Mouse (Mus musculus) liver, embryonic 14.5 days (tissue): ENCODE measurements around the gene Tor1aip2. TPM values are rescaled to one million over a fixed set of nuclear protein-coding genes. Genes with fewer than 3 reads are reported as not detected.
A peak's percentile ranks its signal among the peaks of the same experiment; 100 is the strongest.

Source experiments
- ATAC-seq: fragments of 200-750 bp; cut with Nextera tagmentation; 2 replicates; pipeline ENCODE4 v1.8.0; 2017; ENCODE audit warnings: moderate number of reproducible peaks, mild to moderate bottlenecking, moderate library complexity; ENCODE audit not compliant: insufficient read depth
- DNase-seq, 3 experiments: peaks; one replicate each; pipeline ENCODE4 v3.0.0-alpha.2; 2012 to 2013; ENCODE audit warnings: low read depth in 3 of 3, low spot score in 3 of 3
- H3K27ac ChIP-seq: fragments of 300-500 bp; sonication (generic); 2 replicates; pipeline ENCODE4 v1.5.1; 2014; ENCODE audit warnings: moderate library complexity, mild to moderate bottlenecking, control low read depth, inconsistent platforms
- H3K27me3 ChIP-seq: fragments of 300-500 bp; sonication (generic); 2 replicates; pipeline ENCODE4 v1.6.1; 2014; ENCODE audit warnings: mild to moderate bottlenecking, low read length, moderate library complexity; ENCODE audit not compliant: control insufficient read depth, insufficient read depth
- H3K36me3 ChIP-seq: fragments of 300-500 bp; sonication (generic); replicated peaks from 2 replicates; pipeline ENCODE4 v1.6.1; 2014; ENCODE audit warnings: low read depth; ENCODE audit not compliant: control insufficient read depth, insufficient read depth
- H3K4me1 ChIP-seq, 2 experiments: fragments of 200-500 bp in 1 of 2; fragments of 300-500 bp in 1 of 2; sonication (generic) in 1 of 2; replicated peaks; 2 replicates each; pipeline ENCODE4 v1.6.1; 2012 to 2014; ENCODE audit warnings: antibody characterized with exemption in 1 of 2, inconsistent platforms in 1 of 2, low read length in 1 of 2; ENCODE audit not compliant: control insufficient read depth in 2 of 2, insufficient read depth in 2 of 2
- H3K4me2 ChIP-seq: fragments of 300-500 bp; sonication (generic); 2 replicates; pipeline ENCODE4 v1.6.1; 2014; ENCODE audit warnings: low read depth, mild to moderate bottlenecking, control low read depth, moderate library complexity
- H3K4me3 ChIP-seq, 2 experiments: fragments of 200-500 bp in 1 of 2; fragments of 300-500 bp in 1 of 2; sonication (generic) in 1 of 2; 2 replicates each; pipeline ENCODE4 v1.5.1; 2012 to 2014; ENCODE audit warnings: low read depth in 2 of 2, low read length in 2 of 2, mild to moderate bottlenecking in 2 of 2, control low read depth in 1 of 2, inconsistent platforms in 1 of 2, moderate library complexity in 1 of 2; ENCODE audit not compliant: insufficient read depth in 1 of 2
- H3K9ac ChIP-seq: fragments of 300-500 bp; sonication (generic); replicated peaks from 2 replicates; pipeline ENCODE4 v1.6.1; 2014; ENCODE audit warnings: mild to moderate bottlenecking, control low read depth, moderate library complexity
- H3K9me3 ChIP-seq: fragments of 300-500 bp; sonication (generic); 2 replicates; pipeline ENCODE4 v1.6.1; 2016; ENCODE audit warnings: low read length, mixed read lengths; ENCODE audit not compliant: control insufficient read depth
- CTCF ChIP-seq: IDR thresholded peaks from 2 replicates; pipeline ENCODE4 v1.5.1; 2016; ENCODE audit warnings: antibody characterized with exemption, low read depth, control low read depth
- EP300 ChIP-seq: IDR thresholded peaks from 2 replicates; pipeline ENCODE4 v1.6.1; 2016; ENCODE audit warnings: antibody characterized with exemption, low read depth
- WGBS: fragments of 180-500 bp; shearing (Covaris S2); extraction: QIAGEN DNeasy Blood & Tissue Kit; methylation state at CpG from one replicate; pipeline ENCODE4 v1.1.7; 2014; ENCODE audit not compliant: insufficient replicate concordance; 5-methylcytosine and 5-hydroxymethylcytosine counted together
- polyA plus RNA-seq, 2 experiments: library from polyadenylated mRNA; depleted of rRNA in 1 of 2; stranded (reverse) in 1 of 2; unstranded in 1 of 2; fragments of >200 nt; fragmentation: Nextera tagmentation in 1 of 2; extraction: Ambion mirVana in 1 of 2; gene quantifications; 2 replicates each; pipeline versions ENCODE4 v1.2.1 to v1.2.3; 2012 to 2014

Tor1aip2 gene
- polyA plus RNA-seq, 2 experiments: 34.6 to 40.2 TPM

- no peak overlapping the region for H3K27ac ChIP-seq
- H3K4me1 ChIP-seq: peaks cover 0 to 2% of the 10 kb centered on the region in 2 experiments; a peak in 1 of 4 replicates
- no peak overlapping the region for H3K9ac ChIP-seq
- H3K4me2 ChIP-seq: no peak overlapping the region
- TF ChIP-seq CTCF (peak; percentile 85), EP300 (no peak)
- 55% methylated on average over 5 of the region's 5 CpGs for WGBS
- H3K27me3 ChIP-seq: no peaks in the 10 kb centered on the region
- H3K9me3 ChIP-seq: no peaks in the 10 kb centered on the region
- H3K4me3 ChIP-seq: no peak overlapping the region
- peak; percentile 28 to 44 (median 37) for DNase-seq
- H3K36me3 ChIP-seq: no peaks in the 10 kb centered on the region
- ATAC-seq: 0 out of 2 replicates have a peak, but pooled peaks have one; percentile 15
Observed at GRCm38 (mm10) chr1:156085770-156086169, 50.6 kb downstream of the Tor1aip2 start.

GRCm38 (mm10) chr1:156087586-156087985 lies 52.4 kb downstream of the Tor1aip2 start:
- Histone ChIP-seq H3K27me3 (no peaks in the 10 kb centered on the region), H3K36me3 (no peaks in the 10 kb centered on the region), H3K4me2 (no peak overlapping the region), H3K27ac (no peak overlapping the region), H3K4me3 (no peak overlapping the region), H3K9me3 (no peaks in the 10 kb centered on the region), H3K9ac (no peak overlapping the region), H3K4me1 (peaks cover 0 to 8% of the 10 kb centered on the region in 2 experiments; a peak in 1 of 4 replicates)
- TF ChIP-seq CTCF (no peak), EP300 (no peak)
- ATAC-seq (no peak), DNase-seq (no peak)
- WGBS: 23% methylated on average over 5 of the region's 5 CpGs

GRCm38 (mm10) chr1:156089561-156089960 lies 54.4 kb downstream of the Tor1aip2 start:
- no peak overlapping the region for H3K4me2 ChIP-seq
- peaks cover 0 to 8% of the 10 kb centered on the region in 2 experiments; a peak in 1 of 4 replicates for H3K4me1 ChIP-seq
- TF ChIP-seq CTCF: no peak
- no peak for TF ChIP-seq EP300
- H3K9ac ChIP-seq: no peak overlapping the region
- no peaks in the 10 kb centered on the region for H3K9me3 ChIP-seq
- DNase-seq: peak in 2 of 3 experiments; percentile 30 to 39
- no peak for ATAC-seq
- H3K36me3 ChIP-seq: no peaks in the 10 kb centered on the region
- 60% methylated on average over 8 of the region's 8 CpGs for WGBS
- no peaks in the 10 kb centered on the region for H3K27me3 ChIP-seq
- no peak overlapping the region for H3K27ac ChIP-seq
- H3K4me3 ChIP-seq: no peak overlapping the region

- no peak overlapping the region for H3K9ac ChIP-seq
- no peaks in the 10 kb centered on the region for H3K36me3 ChIP-seq
- H3K4me2 ChIP-seq: no peak overlapping the region
- 64% methylated on average over 4 of the region's 4 CpGs for WGBS
- peaks cover 0 to 8% of the 10 kb centered on the region in 2 experiments; a peak in 1 of 4 replicates for H3K4me1 ChIP-seq
- TF ChIP-seq EP300: no peak
- TF ChIP-seq CTCF: no peak
- H3K27ac ChIP-seq: no peak overlapping the region
- H3K27me3 ChIP-seq: no peaks in the 10 kb centered on the region
- ATAC-seq: no peak
- no peaks in the 10 kb centered on the region for H3K9me3 ChIP-seq
- H3K4me3 ChIP-seq: no peak overlapping the region
- DNase-seq: no peak
Observed at GRCm38 (mm10) chr1:156090042-156090441, 54.8 kb downstream of the Tor1aip2 start.

GRCm38 (mm10) chr1:156091811-156092210 lies 56.6 kb downstream of the Tor1aip2 start:
- H3K4me3 ChIP-seq: no peak overlapping the region
- WGBS: 13% methylated on average over 4 of the region's 4 CpGs
- ATAC-seq: peak; percentile 50; the same call in 1 of the 2 replicates

More at GRCm38 (mm10) chr1:156091811-156092210, 56.6 kb downstream of the Tor1aip2 start:
- peak in 2 of 3 experiments; percentile 17 to 28 for DNase-seq
- no peak overlapping the region for H3K4me2 ChIP-seq
- peaks cover 0 to 8% of the 10 kb centered on the region in 2 experiments; a peak in 1 of 4 replicates for H3K4me1 ChIP-seq
- H3K9me3 ChIP-seq: no peaks in the 10 kb centered on the region
- H3K27ac ChIP-seq: no peak overlapping the region
- no peak overlapping the region for H3K9ac ChIP-seq
- peak; percentile 67 for TF ChIP-seq EP300
- no peak for TF ChIP-seq CTCF
- no peaks in the 10 kb centered on the region for H3K36me3 ChIP-seq
- no peaks in the 10 kb centered on the region for H3K27me3 ChIP-seq
